Mouse (Mus musculus): ENCODE measurements around the gene Plekhg3.

Plekhg3 gene

DNA sequence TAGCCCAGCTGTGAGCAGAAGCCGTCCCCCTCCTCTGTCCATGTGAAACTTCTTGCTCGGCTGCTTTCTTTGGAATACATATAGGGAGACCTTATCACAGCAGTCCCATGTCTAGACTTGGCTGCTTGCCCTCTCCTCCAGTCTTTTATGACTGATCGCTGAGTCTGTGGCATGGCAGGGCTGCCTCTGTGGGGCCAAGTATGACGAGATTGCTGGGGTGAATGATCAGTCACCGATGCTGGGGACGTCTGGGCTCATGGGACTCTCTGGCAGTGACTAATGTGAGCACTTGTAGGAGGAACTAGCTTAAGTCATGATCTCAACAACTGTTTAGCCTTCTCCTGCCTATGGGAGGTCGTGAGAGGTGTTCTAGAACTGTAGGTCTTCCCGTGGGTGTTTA, 21.6 kb downstream of the Plekhg3 start:
- DNase-seq (ENCODE audit: low spot score in 2 of 2) = no peak

DNA sequence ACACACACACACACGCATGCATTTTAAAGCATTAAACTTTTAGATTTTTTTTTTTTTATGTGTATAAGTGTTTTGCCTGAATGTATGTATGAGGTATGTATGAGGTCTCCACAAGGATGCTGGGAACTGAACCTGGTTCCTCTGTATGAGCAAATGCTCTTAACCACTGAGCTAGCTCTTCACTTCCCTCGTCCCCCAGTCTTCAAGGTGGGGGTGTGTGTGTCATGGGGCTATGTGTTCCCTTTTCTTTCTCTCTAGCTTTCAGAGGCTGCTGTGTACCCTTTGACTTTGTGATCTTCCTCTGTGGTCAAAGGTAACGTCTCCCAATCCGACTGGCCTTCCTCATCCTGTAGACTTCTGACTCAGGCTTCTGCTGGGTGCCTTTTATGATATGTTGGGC, 22.3 kb downstream of the Plekhg3 start:
- no peak for DNase-seq (ENCODE audit: low spot score in 2 of 2)

DNA sequence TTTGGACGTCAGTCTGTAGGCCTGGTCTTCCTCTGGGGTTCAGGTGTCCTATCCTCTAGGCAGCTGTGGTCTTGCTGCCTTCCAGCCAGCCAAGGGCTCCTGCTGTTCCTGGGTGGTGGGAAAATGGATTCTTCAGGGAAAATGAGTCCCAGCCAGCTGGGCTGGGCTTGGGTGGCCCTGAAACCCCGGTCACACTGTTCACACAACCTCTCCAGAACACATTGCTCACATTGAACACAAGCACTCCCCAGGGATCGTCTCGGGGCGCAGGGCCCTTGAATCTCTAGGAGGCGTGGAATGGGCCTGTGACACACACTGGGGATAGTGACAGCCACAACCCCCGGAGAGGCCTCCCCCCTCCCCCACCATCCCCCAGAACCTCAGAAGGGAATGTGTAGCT, 23.2 kb downstream of the Plekhg3 start:
- DNase-seq (ENCODE audit: low spot score in 2 of 2) = no peak

DNA sequence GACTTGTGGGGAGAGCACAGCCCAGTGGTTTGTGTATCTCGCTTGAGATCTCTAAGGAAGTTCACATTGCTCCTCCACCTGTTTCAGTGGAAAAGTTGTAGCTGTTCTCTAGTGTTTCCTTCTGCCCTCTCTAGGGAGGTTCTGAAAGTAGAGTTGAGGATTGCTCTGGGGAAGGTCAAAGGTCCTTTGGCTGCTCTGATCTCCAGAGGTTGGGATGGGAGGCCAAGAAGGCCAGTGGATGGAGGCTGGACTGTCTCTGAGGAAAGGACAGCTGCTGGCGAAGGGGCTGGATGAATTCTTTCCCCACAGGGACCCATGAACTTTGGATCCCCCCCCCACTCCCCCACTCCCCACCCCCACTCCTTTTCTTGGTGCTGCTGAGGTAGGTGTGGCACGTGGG, 23.7 kb downstream of the Plekhg3 start:
- no peak for DNase-seq (ENCODE audit: low spot score in 2 of 2)

DNA sequence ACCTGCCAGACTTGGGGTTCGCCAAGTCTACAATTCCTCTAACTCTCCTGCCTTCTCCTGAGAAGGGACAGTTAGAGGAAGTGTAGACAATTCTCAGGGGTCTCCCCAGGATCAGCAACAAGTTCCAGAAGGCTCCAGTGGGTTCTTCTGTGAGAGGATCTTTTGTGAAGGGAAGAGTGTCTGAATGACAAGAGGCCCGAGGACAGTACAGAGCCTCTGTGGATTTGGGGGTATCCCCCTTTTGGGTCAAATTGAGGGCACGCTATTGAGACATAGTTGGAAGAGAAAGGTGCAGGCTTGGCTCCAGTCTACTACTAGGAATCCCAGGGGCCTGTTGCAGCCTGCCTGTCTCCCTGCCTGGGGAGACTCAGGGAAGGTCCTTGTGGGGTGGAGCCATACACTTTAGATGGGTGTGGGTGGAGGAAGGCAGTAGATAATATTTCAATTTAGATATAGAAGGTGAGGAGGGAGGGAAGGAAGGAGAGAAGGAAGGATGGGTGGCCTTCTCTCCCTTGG, 24.2 kb downstream of the Plekhg3 start:
- DNase-seq (ENCODE audit: low spot score in 2 of 2) = no peak

DNA sequence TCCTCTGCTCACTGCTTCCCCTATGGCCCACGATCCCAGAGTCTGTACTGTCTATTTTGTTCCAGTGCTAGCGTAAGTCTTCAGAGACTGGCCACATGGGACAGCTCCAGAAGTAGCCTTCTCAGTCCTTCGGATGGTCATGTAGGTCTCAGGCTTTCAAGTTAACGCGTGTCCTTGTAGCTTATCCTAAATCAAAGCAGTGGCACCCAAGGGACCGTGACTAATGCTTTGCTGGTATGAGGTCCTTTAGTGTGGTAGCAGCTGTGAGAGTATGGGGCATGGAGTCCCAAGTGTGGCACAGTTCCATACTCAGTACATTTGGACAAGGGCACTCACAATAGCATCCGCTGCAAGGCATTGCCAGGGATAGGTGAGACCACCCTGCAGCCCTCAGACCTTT, 25.5 kb downstream of the Plekhg3 start:
- DNase-seq (ENCODE audit: low spot score in 2 of 2) = no peak

DNA sequence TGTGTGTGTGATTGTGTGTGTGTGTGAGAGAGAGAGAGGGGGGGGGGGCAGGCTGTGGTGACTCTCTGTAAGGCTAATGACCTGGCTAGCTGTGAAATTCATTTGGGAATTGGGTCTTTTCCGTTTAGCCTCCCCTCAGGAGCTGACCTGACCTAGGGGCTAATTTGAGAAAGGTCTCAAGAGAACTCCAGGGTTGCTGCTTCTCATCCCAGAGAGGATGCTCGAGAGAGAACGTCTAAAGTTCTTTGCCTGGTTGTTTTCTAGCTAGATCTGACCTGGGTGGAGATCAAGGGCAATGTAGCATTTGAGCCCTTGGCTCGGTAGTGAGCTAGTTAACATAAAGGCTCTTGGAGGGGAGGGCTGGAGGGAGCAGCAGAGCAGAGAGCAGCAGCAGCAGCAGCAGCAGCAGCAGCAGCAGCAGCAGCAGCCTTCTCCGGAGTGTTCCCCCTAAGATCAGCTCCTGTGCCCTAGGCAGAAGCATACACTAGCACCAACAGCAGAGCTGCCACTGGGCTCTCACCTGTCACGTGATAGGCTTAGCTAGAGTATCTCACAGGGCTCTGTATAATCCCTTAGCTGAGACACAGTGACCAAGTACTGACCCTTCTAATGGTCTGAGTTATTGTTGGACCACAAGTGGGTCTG, 26.2 kb downstream of the Plekhg3 start:
- no peak for DNase-seq (ENCODE audit: low spot score in 2 of 2)

DNA sequence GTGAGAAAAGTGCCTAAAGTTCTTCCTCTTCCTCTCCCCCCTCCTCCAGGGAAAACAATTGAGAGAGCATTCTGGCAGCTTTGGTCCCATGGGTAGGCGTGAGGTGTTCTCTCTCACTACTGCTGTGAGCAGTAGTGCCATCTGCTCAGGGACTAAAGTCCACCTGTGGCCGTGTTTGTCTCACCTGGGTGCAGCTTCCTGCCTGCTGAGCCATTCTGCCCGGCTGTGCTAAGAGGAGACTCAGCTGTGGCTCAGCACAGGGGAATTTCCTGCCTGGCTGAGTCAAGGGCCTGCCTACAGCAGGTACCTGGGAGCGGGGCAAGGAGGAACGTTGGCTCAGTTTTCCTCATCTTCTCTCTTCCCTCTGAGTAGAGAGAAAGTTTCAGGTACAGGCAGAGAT, 27.5 kb downstream of the Plekhg3 start:
- no peak for DNase-seq (ENCODE audit: low spot score in 2 of 2)

DNA sequence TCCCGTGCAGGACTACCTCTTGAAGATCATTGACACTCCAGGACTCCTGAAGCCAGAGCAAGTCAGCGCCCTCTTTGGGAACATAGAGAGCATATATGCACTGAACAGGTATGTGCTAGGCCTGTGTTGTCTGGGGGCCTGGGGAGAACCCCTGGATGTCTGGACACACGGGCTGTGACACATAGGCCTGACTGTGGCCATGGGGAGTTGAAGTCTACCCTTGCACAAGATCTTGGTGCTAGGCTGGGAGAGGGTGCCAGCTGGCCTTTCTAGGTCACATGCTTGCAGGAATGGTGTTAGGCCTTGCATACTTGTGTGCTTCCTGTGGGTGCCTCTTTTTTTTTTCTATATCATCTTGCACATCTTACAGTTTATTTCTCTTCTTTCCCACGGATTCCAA, 31.5 kb downstream of the Plekhg3 start:
- DNase-seq (ENCODE audit: low spot score in 2 of 2) = no peak

DNA sequence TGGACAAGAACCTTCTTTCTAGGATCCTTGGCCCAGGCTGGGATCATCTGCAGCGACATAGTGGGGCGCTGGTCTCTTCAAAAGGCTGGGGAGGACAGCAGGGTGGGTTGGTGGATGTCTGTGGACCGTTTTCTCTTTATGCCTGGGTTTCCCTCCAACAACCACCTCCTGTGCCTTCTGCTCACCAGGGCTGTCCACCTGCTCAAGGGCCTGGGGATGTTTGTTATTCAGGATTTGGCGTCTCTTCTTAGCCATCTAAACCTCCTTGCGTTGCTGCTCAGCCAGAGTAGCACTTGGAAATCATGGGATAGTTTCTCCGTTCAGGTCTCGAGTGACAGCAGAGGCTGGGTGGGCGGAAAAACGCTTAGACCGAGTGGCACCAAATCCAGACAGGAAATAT, 35.6 kb downstream of the Plekhg3 start:
- no peak for DNase-seq (ENCODE audit: low spot score in 2 of 2)

DNA sequence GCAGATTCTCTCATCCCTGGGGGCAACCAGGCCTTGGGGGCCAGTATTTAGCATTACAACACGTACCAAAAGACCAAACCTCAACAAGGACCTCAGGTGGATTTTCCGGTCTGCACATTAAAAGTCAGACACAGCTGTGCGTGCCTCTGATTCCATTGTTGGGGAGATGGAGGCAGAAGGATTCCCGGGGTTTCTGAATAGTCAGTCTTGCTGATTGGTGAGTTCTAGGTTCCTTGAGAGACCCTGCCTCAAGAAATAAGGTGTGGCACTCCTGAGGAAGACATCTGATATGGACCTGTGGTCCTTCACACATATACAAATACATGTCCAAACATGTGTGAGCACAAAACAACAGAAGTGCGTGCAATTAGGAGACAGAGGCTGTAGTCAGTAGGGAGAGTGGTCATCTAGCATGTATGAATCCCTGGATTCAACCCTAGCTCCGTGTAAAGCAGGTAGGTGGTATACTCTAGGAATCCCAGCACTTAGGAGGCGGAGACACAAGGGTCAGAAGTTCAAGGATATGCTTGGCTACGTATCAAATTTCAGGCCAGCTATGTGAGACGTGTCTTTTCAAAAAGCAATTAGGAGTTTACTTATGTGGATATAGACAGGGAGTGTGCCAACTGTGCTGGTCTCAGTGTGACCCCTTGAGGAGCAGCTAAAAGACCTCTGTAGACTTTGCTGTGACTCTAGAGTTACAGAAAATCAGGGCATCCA, 39.7 kb downstream of the Plekhg3 start:
- no peak for DNase-seq (ENCODE audit: low spot score in 2 of 2)

DNA sequence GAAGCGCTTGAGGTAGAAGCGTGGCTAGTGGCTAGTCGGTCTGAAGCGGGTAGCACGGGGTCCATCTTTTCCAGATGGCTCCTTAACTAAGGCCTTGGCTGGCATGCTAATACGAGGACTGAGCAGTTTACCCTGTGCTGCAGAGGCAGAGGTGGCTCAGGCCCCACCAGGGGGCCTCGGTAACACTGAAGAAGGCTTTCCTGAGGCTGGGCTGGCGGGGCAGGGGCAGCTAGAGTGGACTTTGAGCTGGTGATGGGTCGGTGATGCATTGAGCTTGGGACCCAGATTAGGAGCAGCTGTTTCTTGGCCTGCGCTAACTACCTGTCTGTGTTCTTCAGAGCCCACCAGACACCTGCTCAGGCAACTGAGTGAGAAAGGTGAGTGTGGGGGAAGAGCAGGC, 40.6 kb downstream of the Plekhg3 start:
- DNase-seq (ENCODE audit: low spot score in 2 of 2) = no peak

DNA sequence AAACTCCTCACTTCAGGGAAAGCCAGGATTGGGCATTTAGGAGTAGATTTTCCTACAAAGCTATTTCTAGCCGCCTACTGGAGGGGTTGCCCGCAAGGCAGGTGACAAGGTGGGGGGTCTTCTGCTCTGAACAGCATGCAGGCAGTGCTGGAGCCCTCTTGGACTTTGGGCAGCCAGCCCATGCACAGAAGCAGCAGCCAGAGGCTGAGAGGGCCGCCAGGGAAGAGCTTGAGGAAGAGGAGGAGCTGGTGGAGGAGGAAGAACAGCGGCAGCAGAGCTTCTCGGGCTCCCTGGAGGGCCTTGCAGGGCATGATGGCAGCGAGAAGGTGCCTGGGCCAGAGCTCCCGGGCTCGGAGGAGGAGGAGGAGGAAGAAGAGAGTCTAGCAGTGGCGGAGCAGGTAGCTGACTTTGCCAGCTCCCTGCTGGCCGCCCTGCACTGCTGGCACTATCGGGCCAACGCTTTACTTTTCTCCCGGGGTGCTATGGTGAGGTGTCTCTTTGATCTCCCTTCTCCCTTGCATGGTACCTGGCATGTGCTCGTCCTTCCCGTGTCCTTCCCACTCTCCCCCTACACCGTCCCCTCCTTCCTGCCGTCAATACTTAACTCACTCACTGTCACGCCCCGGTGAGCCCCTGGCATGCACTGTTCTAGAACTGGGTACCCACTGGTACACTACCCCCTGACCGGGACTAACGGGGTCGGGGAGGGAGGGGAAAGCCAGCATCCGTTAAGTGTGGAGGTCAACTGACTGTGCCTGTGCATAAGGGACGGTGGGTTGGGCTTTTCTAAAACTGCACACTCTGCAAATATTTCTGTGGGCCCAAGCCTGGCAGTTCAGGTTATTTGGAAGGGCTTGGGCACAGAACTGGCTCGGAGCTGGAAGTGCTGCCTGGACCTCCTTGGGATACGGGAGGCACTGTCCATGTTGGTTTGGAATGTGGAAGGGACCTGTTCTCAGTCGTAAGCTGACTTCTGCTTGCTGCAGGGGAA, 41.9 kb downstream of the Plekhg3 start:
- DNase-seq (ENCODE audit: low spot score in 2 of 2) = no peak

DNA sequence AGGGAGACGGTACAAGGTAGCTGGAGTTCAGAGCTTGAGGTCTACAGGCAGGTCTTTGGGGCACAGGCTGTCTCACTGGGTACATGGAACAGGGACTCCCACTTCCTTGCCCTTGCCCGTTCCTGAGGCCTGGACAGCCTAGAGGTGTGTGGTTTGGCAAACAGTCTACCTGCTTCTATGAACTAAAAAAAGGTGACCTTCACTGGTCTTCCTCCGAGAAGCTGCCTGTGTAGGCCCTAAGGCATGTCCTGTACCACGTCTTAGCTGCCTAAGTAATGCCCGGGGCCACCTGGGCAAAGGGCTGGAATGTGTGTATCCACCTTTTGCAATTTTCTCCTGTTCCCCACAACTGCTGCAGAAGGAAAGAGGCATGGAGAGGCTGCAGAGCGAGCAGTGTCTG, 42.7 kb downstream of the Plekhg3 start:
- no peak for DNase-seq (ENCODE audit: low spot score in 2 of 2)

DNA sequence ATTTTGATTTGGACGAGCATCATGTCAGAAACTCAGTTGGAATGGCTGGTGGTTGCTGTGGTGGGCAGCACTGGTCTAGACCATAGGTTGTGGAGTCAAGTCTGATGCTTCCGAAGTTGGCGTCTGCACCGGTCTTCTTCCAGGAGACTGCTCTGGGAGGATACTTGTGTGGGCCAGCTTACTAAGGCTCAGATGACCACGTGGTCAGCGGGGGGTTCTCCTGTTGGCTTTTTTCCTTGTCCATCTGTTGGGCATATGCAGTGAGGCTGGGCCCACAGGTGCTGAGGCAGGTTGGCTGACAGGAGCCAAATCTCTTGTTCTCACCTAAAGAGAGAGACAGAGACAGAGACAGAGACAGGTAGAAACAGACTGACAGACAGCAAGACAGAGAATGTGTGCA, 44.1 kb downstream of the Plekhg3 start:
- DNase-seq (ENCODE audit: low spot score in 2 of 2) = no peak

DNA sequence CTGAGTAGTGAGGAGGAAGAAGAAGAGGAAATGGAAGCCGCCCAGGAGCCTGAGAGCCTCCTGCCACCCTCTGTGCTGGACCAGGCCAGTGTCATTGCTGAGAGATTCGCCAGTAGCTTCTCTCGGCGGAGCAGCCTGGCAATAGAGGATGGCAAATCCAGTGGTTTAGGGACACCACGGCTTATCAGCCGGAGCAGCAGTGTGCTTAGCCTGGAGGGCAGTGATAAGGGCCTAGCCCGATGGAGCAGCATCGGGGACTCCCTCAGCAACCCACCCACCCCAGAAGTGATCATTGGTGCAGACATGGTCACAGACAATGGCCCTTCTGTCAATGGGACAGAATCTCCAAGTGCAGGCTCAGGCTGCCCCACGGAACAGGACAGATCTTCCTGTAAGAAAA, 45.4 kb downstream of the Plekhg3 start:
- DNase-seq (ENCODE audit: low spot score in 2 of 2) = no peak

DNA sequence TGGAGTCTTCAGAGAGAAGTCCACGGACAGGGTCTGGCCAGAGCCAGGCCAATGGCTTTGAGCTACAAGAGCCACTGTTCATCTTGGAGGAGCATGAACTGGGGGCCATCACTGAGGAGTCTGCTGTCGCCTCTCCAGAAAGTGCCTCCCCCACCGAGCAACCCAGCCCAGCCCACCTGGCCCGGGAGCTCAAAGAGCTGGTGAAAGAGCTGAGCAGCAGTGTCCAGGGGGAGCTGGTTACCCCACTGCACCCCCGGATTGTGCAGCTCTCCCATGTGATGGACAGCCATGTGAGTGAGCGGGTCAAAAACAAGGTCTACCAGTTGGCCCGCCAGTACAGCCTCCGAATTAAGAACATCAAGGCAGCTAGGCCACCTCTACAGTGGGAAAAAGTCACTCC, 46.1 kb downstream of the Plekhg3 start:
- DNase-seq (ENCODE audit: low spot score in 2 of 2) = no peak

DNA sequence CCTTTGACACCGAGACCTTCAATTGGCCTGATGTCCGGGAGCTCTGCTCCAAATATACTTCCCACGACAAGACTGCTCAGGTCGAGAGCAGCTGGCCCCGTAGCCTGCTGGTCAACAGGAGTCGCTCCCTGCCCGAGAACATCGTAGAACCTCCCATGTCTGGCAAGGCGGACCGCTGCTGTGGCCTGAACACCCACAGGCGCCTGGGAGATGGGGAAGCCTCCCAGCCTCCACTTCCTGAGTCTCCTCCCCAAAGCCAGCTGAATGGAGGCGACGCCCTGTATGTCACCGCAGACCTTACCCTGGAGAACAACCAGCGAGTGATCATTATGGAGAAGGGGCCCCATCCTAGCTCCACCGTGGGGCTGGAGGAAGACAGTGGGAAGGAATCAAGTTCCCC, 47.2 kb downstream of the Plekhg3 start:
- DNase-seq (ENCODE audit: low spot score in 2 of 2) = no peak

DNA sequence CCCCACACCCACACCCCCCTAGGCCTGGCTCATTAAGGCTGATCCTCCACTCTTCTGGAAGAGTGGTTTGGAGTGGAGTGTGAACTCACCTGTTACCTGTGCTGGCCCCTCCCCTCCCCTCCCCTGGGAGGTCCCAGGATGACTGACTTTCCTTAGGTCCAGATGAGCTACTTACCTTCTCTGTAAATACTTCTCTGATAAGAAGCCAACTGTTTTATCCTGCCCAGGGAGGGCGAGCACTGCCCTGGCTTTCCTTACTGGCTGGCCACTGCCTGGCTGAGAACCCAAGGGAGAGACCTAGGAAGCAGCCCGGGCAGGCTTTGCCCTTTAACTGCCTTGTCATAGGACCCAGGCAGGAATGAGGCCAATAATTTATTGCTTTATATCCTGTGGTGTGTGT, 47.8 kb downstream of the Plekhg3 start:
- no peak for DNase-seq (ENCODE audit: low spot score in 2 of 2)

DNA sequence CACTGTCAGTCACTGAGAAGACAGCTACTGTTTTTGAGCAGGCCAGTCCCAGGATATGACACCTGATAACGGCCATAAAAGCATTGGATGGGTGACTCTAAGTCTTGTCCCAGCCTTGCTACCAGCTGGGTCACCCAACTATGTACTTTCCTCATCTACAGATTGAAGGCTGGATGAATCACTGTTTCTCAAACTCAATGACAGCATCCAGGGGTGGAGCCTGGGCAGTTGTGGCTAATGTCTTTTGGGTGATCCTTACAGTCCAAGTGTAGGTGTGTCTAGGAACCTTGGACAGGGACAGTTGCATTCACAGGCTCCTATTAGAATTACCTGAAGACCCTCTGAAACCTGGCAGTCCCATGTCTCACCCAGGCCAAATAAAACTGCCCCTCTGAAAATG, 49.1 kb downstream of the Plekhg3 start:
- DNase-seq (ENCODE audit: low spot score in 2 of 2) = no peak

DNA sequence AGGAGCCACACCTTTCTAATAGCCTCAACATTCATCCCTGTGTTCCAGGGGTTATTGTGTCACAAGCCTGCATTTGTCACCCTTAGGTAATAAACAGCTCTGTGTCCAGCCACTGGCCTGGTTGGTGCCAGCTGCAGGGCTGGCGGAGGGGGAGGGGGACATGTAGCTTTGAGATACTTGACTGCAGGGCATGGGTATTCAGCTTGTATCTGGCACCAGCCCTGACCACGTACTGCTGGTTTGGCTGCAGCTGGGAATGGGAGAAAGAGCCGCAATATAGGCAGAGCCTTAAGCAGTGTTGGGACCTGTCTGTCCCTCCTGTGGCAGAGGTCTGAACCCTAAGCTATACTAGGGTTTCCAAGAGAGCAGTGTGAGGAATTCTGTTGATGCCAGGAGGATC, 51.4 kb downstream of the Plekhg3 start:
- DNase-seq (ENCODE audit: low spot score in 2 of 2) = no peak

DNA sequence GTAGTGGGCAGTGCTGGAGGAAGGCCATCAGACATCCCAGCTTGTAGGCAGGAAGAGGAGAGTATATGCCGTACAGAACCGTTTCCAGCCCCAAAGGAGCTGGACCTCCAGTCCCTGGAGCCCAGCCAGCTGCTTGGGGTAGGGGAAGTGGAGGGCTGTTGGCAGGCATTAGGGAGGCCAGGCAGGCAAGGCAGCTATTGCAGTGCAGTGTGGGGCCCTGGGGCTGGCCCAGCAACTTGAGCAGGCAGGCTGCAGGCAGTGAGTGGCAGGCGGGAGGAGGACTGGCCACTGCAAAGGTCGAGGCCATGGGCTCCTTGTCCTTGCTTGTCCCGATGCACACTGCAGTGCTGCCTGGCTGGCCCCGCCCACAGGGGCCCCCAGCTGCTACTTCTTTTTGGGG, 52.1 kb downstream of the Plekhg3 start:
- peak in 1 of 2 experiments; percentile 58 for DNase-seq (ENCODE audit: low spot score in 2 of 2)
